Mouse (Mus musculus) lung, adult 2 months (tissue): Measurements from ENCODE around the gene Ccdc173.

Source experiments
- CTCF ChIP-seq: fragments of 200-500 bp; IDR thresholded peaks from 2 replicates; pipeline ENCODE4 v1.5.1; 2011; ENCODE audit warnings: mild to moderate bottlenecking, low read length, control low read depth; ENCODE audit not compliant: insufficient read depth
- POLR2A ChIP-seq: fragments of 200-500 bp; IDR thresholded peaks from 2 replicates; pipeline ENCODE4 v1.6.1; 2011; ENCODE audit warnings: low read depth, mild to moderate bottlenecking, control low read depth, low read length, borderline replicate concordance; ENCODE audit errors: extremely low read depth

DNA sequence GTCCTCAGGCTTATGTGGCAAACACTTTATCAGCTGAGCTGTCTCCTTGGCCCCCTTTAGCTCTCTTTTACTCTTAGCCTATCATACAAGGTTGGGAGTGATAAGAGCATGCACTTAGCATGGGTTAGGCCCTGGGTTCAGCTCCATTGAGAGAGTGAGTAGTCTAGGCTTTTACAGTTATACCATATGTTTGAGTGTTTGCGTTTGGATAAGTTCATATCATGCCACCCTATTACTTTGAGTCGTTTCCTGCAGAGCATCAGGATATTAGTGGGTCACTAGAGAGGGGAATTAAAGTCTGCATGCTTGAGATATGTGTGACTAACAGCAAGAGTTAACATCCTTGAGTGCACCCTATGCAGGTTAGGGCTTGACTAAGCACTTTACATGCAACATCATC lies 40.3 kb upstream of the Ccdc173 start:
- TF ChIP-seq CTCF (no peak), POLR2A (no peak)
